Mouse (Mus musculus) liver, embryonic 16.5 days (tissue): Measurements from ENCODE around the gene Nubpl. TPM values are rescaled to one million over a fixed set of nuclear protein-coding genes. Genes with fewer than 3 reads are reported as not detected.
"Not testable (repeated sequence)": the region's sequence is repeated elsewhere in the genome, so short reads cannot be mapped to it uniquely, and the experiment has no call there.

Experiments used
- ATAC-seq: fragments of 200-750 bp; cut with Nextera tagmentation; 2 replicates; pipeline ENCODE4 v1.8.0; 2017; ENCODE audit warnings: low read depth, mild to moderate bottlenecking, moderate number of reproducible peaks, moderate library complexity
- H3K27ac ChIP-seq: fragments of 300-500 bp; sonication (generic); 2 replicates; pipeline ENCODE4 v1.5.1; 2014; ENCODE audit warnings: mild to moderate bottlenecking, low read length
- H3K27me3 ChIP-seq: fragments of 300-500 bp; sonication (generic); 2 replicates; pipeline ENCODE4 v1.6.1; 2014; ENCODE audit warnings: low read depth, low read length, mixed read lengths; ENCODE audit not compliant: control insufficient read depth, insufficient read depth
- H3K36me3 ChIP-seq: fragments of 300-500 bp; sonication (generic); 2 replicates; pipeline ENCODE4 v1.6.1; 2014; ENCODE audit warnings: mild to moderate bottlenecking; ENCODE audit not compliant: control insufficient read depth, insufficient read depth
- H3K4me1 ChIP-seq: fragments of 300-500 bp; sonication (generic); 2 replicates; pipeline ENCODE4 v1.6.1; 2014; ENCODE audit warnings: low read depth, low read length, mixed read lengths; ENCODE audit not compliant: control insufficient read depth
- H3K4me2 ChIP-seq: fragments of 300-500 bp; sonication (generic); 2 replicates; pipeline ENCODE4 v1.6.1; 2014; ENCODE audit warnings: low read depth, low read length, mixed read lengths
- H3K4me3 ChIP-seq: fragments of 300-500 bp; sonication (generic); 2 replicates; pipeline ENCODE4 v1.5.1; 2014; ENCODE audit warnings: low read depth, mild to moderate bottlenecking, low read length
- H3K9ac ChIP-seq: fragments of 300-500 bp; sonication (generic); 2 replicates; pipeline ENCODE4 v1.6.1; 2014; ENCODE audit warnings: low read depth, low read length
- H3K9me3 ChIP-seq: fragments of 300-500 bp; sonication (generic); replicated peaks from 2 replicates; pipeline ENCODE4 v1.6.1; 2016; ENCODE audit warnings: low read length; ENCODE audit not compliant: control insufficient read depth
- WGBS: fragments of 180-500 bp; shearing (Covaris S2); extraction: QIAGEN DNeasy Blood & Tissue Kit; methylation state at CpG from one replicate; pipeline ENCODE4 v1.1.7; 2014; ENCODE audit not compliant: insufficient replicate concordance; 5-methylcytosine and 5-hydroxymethylcytosine counted together
- polyA plus RNA-seq: library from polyadenylated mRNA; unstranded; fragments of >200 nt; fragmentation: Nextera tagmentation; extraction: Ambion mirVana; gene quantifications from 2 replicates; pipeline ENCODE4 v1.2.1, GENCODE M21; 2015

The Nubpl gene
- polyA plus RNA-seq, 1 experiment from 2014 or later: 3.5 TPM

DNA sequence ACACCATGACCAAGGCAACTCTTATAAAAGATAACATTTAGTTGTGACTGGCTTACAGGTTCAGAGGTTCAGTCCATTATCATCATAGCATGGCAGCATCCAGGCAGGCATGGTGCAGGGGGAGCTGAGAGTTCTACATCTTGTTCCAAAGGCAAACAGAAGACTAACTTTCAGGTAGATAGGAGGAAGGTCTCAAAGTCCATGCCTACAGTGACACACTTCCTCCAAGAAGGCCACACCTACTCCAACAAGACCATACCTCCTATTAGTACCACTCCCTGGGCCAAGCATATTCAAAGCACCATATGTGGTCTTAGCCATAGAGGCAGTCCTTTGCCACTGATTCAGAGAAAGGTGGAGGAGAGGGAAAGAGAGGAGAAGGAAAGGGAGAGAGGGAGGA, 113.6 kb downstream of the Nubpl start:
- no peak for ATAC-seq
- no peak overlapping the region for H3K4me3 ChIP-seq

DNA sequence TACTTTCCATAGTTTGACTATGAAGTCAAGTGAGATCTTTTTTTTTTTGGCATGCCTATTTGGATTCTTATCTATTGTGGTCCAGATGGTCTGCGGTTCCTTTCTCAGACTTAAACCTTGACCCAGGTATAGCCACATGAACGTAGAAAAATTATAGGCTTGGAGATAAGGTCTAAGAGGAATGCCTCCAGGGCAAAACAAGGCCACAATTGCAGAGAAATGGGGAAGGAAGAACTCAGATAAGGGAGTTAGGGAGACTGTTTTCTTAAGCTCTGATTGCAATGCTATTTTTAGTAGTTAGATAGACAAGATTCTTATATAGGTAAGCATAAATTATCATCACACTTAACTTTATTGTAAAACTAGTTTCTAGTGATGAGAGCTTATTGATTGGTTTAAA, 117.3 kb downstream of the Nubpl start:
- H3K9me3 ChIP-seq: no peaks in the 10 kb centered on the region
- no peaks in the 10 kb centered on the region for H3K4me1 ChIP-seq
- H3K4me3 ChIP-seq: no peak overlapping the region
- 33% methylated on average over 2 of the region's 2 CpGs for WGBS
- ATAC-seq: no peak
- H3K27ac ChIP-seq: no peak overlapping the region
- no peaks in the 10 kb centered on the region for H3K27me3 ChIP-seq
- no peak overlapping the region for H3K4me2 ChIP-seq
- no peak overlapping the region for H3K9ac ChIP-seq
- no peaks in the 10 kb centered on the region for H3K36me3 ChIP-seq

More for the DNA sequence above, 113.6 kb downstream of the Nubpl start:
- H3K27me3 ChIP-seq: no peaks in the 10 kb centered on the region
- H3K27ac ChIP-seq: no peak overlapping the region
- H3K4me2 ChIP-seq: no peak overlapping the region
- no peaks in the 10 kb centered on the region for H3K36me3 ChIP-seq
- no peak overlapping the region for H3K9ac ChIP-seq
- no peaks in the 10 kb centered on the region for H3K4me1 ChIP-seq
- H3K9me3 ChIP-seq: no peaks in the 10 kb centered on the region

DNA sequence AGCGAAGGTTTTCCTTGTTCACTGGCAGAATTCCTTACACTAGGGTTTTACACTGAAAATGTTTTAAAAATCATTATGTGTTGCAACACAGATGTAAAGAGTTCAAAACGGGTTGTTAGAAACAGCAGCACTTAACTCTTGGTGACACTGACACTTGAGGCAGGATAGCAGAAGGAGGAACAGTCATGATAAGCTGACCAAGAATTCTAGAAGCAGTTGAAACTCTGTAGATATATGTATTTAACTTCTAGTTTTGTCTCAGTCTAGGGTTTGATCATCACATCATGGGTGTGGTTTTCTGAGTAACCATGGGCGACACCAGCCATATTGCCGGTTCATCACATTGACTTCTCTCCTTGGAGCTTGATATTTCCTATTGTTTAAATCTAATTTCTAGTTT, 127.4 kb downstream of the Nubpl start:
- 51% methylated on average over 4 of the region's 4 CpGs for WGBS
- ATAC-seq: no peak

DNA sequence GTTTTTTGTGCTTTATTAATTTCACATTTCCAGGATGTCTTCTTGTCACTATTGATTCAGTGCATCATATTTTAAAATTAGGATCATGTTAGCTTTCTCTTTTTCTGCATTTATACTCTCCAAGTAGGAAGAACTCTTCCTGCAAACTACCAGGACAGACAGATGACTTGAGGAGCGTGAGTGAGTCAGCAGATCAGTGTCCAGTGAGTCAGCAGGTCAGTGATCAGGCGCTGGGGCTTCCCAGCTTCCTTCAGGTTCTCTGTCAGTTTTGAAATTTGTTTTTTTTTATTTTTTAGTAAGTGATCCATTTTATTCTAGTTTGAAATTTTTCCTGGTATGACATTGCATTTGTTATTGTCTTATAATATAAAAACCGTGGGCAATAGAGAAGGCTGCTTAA, 131.2 kb downstream of the Nubpl start:
- 60% methylated on average over 3 of the region's 3 CpGs for WGBS
- no peak overlapping the region for H3K9ac ChIP-seq
- no peaks in the 10 kb centered on the region for H3K36me3 ChIP-seq
- no peak for ATAC-seq
- no peaks in the 10 kb centered on the region for H3K4me1 ChIP-seq
- no peak overlapping the region for H3K4me2 ChIP-seq
- H3K4me3 ChIP-seq: no peak overlapping the region
- H3K27me3 ChIP-seq: no peaks in the 10 kb centered on the region
- H3K27ac ChIP-seq: no peak overlapping the region
- H3K9me3 ChIP-seq: no peaks in the 10 kb centered on the region

More for the DNA sequence above, 127.4 kb downstream of the Nubpl start:
- H3K4me1 ChIP-seq: no peaks in the 10 kb centered on the region
- no peak overlapping the region for H3K4me3 ChIP-seq
- no peaks in the 10 kb centered on the region for H3K9me3 ChIP-seq
- H3K4me2 ChIP-seq: no peak overlapping the region
- H3K9ac ChIP-seq: no peak overlapping the region
- no peaks in the 10 kb centered on the region for H3K36me3 ChIP-seq
- no peaks in the 10 kb centered on the region for H3K27me3 ChIP-seq
- H3K27ac ChIP-seq: no peak overlapping the region

DNA sequence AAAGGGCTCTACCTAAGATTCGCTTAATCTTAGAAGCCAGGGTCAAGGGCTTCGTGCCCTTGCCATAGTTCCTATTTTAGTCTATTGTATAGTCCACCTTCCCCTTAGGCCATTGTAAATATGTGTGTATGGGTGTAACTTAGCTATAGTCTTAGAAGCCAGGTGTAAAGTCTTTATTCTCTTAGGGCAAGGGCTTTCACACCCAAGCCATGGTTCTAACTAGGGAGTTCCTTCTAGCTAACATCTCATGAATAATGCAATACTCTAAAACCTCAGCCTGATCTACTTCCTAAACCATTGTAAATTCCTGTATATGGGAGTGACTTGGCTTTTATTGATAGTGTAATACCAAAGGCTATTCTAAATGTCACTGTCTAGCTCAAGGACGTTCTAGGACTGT, 134.4 kb downstream of the Nubpl start:
- H3K9me3 ChIP-seq, H3K27ac ChIP-seq, H3K9ac ChIP-seq, H3K27me3 ChIP-seq, H3K4me1 ChIP-seq, H3K4me2 ChIP-seq, H3K4me3 ChIP-seq, H3K36me3 ChIP-seq, ATAC-seq: not testable (repeated sequence)
- WGBS: 63% methylated on average over 1 of the region's 3 CpGs

DNA sequence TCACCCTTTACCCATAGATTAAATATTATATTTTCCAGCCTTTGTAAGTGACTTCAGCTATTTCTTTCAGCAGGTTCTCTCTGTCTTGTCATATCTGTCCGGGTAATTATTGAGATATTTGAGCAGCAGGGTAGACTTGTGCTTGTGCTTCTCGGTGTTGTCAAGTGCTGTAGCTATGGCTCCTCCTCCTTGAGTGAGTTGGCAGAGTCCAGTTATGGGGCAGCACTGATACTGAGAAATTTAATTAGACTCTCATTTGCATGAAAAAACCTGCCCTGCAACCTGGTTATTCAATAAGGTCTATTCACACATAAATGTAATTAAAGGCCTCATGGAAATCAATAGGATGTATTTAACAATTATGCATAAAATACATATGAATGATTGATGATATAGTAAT, 145.2 kb downstream of the Nubpl start:
- 62% methylated on average over 2 of the region's 2 CpGs for WGBS
- H3K4me1 ChIP-seq: no peaks in the 10 kb centered on the region
- ATAC-seq: no peak

DNA sequence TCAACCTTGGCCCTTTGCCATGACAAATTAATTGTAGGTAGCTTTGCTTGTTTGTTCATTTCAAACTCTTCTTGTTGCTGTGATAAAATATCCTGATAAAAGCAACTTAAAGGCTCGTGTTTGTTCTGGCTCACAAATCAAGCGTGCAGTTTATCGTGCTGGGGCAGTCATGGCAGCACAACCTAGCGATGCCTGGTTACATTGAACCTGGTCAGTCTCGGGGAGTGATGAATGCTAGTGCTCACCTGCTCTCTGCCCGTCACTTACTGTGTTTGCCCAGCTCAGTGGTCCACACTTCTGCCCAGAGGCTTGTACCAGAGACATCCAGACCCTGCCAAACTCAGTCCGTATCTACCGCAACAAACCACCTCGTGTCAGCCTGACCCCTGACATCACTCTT, 149.9 kb downstream of the Nubpl start:
- ATAC-seq: no peak

More for the DNA sequence above, 145.2 kb downstream of the Nubpl start:
- Histone ChIP-seq H3K9me3 (no peaks in the 10 kb centered on the region), H3K27me3 (no peaks in the 10 kb centered on the region), H3K4me2 (no peak overlapping the region), H3K4me3 (no peak overlapping the region), H3K27ac (no peak overlapping the region), H3K36me3 (no peaks in the 10 kb centered on the region), H3K9ac (no peak overlapping the region)

DNA sequence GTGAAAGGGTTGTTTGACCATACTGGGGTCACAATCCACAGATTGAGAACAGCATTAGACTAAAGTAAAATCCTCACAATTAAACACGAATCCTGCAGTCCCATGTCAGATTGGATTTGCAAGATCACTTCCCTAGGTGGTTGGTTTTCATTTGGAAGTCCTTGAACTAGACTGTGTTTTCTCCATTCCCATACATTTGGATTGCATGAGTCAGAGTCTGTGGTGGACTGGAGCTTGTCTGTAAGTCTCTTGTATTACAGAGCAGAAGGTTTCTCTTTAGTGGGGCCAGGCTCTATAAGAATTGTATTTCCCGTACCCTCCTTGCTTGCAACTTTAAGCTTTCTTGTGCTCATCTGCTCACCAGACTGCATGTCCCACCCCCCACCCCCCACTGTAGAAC, 151.0 kb downstream of the Nubpl start:
- Histone ChIP-seq H3K4me3 (no peak overlapping the region), H3K4me2 (no peak overlapping the region), H3K27me3 (no peaks in the 10 kb centered on the region), H3K4me1 (no peaks in the 10 kb centered on the region), H3K9me3 (no peaks in the 10 kb centered on the region), H3K27ac (no peak overlapping the region), H3K9ac (no peak overlapping the region), H3K36me3 (no peaks in the 10 kb centered on the region)
- ATAC-seq: no peak
- 64% methylated on average over 2 of the region's 2 CpGs for WGBS

More for the DNA sequence above, 149.9 kb downstream of the Nubpl start:
- Histone ChIP-seq H3K4me2 (no peak overlapping the region), H3K4me3 (no peak overlapping the region), H3K4me1 (no peaks in the 10 kb centered on the region), H3K9ac (no peak overlapping the region), H3K36me3 (no peaks in the 10 kb centered on the region), H3K27me3 (no peaks in the 10 kb centered on the region), H3K27ac (no peak overlapping the region), H3K9me3 (no peaks in the 10 kb centered on the region)
- 71% methylated on average over 9 of the region's 9 CpGs for WGBS

DNA sequence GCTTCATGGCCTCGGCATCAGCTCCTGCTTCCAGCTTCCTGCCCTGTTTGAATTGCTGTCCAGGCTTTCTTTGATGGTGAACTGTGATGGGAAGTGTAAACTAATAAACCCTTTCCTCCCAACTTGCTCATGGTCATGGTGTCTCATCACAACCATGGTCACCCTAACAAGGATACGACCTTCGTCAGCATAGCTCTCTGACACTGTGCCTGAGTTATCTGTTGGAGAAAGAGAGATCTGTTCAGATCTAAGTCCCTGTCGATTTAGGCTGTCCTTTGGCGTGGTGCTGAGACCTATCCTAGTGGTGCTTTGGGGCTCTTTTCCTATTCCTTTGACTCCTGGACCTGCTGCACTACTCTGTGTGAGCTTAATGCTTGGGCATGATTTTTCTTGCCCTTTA, 156.6 kb downstream of the Nubpl start:
- Histone ChIP-seq H3K4me3 (no peak overlapping the region), H3K9me3 (no peaks in the 10 kb centered on the region), H3K27ac (no peak overlapping the region), H3K4me1 (no peaks in the 10 kb centered on the region), H3K4me2 (no peak overlapping the region), H3K36me3 (no peaks in the 10 kb centered on the region), H3K27me3 (no peaks in the 10 kb centered on the region), H3K9ac (no peak overlapping the region)
- ATAC-seq: no peak
- 56% methylated on average over 5 of the region's 5 CpGs for WGBS

DNA sequence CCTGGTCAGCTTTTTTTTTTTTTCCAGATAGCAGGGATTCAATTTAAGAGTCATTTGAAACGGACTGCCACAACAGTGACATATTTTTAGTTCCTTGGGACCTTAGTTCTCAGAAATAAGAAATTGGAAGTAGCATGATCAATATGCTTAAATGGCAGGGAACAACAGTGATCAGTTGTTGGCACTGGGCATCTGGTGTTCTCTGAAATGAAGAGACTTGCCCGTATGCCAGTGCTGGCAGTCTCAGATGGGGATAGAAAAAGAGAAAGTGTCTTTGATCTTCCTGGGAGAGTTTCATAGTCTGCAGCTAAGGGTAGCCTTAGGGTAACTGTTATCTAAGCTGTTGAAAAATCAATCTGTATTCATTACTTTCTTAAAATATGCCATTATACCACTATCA, 170.6 kb downstream of the Nubpl start:
- H3K9me3 ChIP-seq: no peaks in the 10 kb centered on the region
- 62% methylated on average over 2 of the region's 2 CpGs for WGBS
- no peaks in the 10 kb centered on the region for H3K27me3 ChIP-seq

More for the DNA sequence above, 170.6 kb downstream of the Nubpl start:
- Histone ChIP-seq H3K36me3 (no peaks in the 10 kb centered on the region), H3K4me3 (no peak overlapping the region), H3K27ac (no peak overlapping the region), H3K9ac (no peak overlapping the region), H3K4me1 (no peaks in the 10 kb centered on the region), H3K4me2 (no peak overlapping the region)
- ATAC-seq: no peak
